Mouse (Mus musculus) frontal cortex, adult (tissue): Measurements from ENCODE around the gene Copa.

Source experiments
- ATAC-seq: cut with Nextera tagmentation; 2 replicates; pipeline ENCODE4 v1.9.2; 2017; ENCODE audit warnings: mild to moderate bottlenecking, moderate library complexity, mixed read lengths; ENCODE audit not compliant: low TSS enrichment

The Copa gene

GRCm38 (mm10) chr1:172082101-172082898 lies at the start of gene Copa, which contains the start of gene Ncstn:
Gene Copa (plus strand): TSS chr1:172082529.
Gene Ncstn (minus strand): TSS chr1:172082795.
- peak; percentile 99 for ATAC-seq

- ATAC-seq, result peak; percentile 69
Measured at GRCm38 (mm10) chr1:172046410-172046809, 35.9 kb upstream of the Copa start.

- ATAC-seq, result peak; percentile 66
Measured at GRCm38 (mm10) chr1:172046938-172047337, 35.4 kb upstream of the Copa start.

GRCm38 (mm10) chr1:172048241-172048734 lies 34.0 kb upstream of the Copa start:
- 0 out of 2 replicates have a peak, but pooled peaks have one; percentile 14 for ATAC-seq

- no peak for ATAC-seq
Measured at GRCm38 (mm10) chr1:172049131-172049782, 33.1 kb upstream of the Copa start.

- ATAC-seq, result no peak
Measured at GRCm38 (mm10) chr1:172052766-172053279, 29.5 kb upstream of the Copa start.

- peak; percentile 48 for ATAC-seq
Measured at GRCm38 (mm10) chr1:172053541-172054440, 28.5 kb upstream of the Copa start.

- ATAC-seq, result peak; percentile 64
Measured at GRCm38 (mm10) chr1:172056251-172056650, 26.1 kb upstream of the Copa start.

GRCm38 (mm10) chr1:172057491-172057921 lies 24.8 kb upstream of the Copa start, which contains the start of gene Nhlh1:
Gene Nhlh1 (minus strand): TSS chr1:172057573.
- peak; percentile 13; the same call in 1 of the 2 replicates for ATAC-seq

- ATAC-seq, result no peak
Measured at GRCm38 (mm10) chr1:172058321-172058720, 24.0 kb upstream of the Copa start.

GRCm38 (mm10) chr1:172058874-172059273 lies 23.5 kb upstream of the Copa start:
- ATAC-seq, result no peak

- ATAC-seq, result no peak
Measured at GRCm38 (mm10) chr1:172060659-172061058, 21.7 kb upstream of the Copa start.

GRCm38 (mm10) chr1:172061217-172061616 lies 21.1 kb upstream of the Copa start:
- ATAC-seq, result no peak

- ATAC-seq, result no peak
Measured at GRCm38 (mm10) chr1:172062101-172062500, 20.2 kb upstream of the Copa start.

- no peak for ATAC-seq
Measured at GRCm38 (mm10) chr1:172063291-172064023, 18.9 kb upstream of the Copa start.

- ATAC-seq, result peak; percentile 75
Measured at GRCm38 (mm10) chr1:172064613-172065141, 17.7 kb upstream of the Copa start.

GRCm38 (mm10) chr1:172070227-172070626 lies 12.1 kb upstream of the Copa start:
- ATAC-seq, result no peak

- ATAC-seq, result peak; percentile 36; the same call in 1 of the 2 replicates
Measured at GRCm38 (mm10) chr1:172071556-172071955, 10.8 kb upstream of the Copa start.

GRCm38 (mm10) chr1:172072604-172073003 lies 9.7 kb upstream of the Copa start:
- ATAC-seq, result no peak

- no peak for ATAC-seq
Measured at GRCm38 (mm10) chr1:172077981-172078380, 4.3 kb upstream of the Copa start.
